Mouse (Mus musculus): ENCODE results near the gene Slc38a4. TPM values are rescaled to one million over a fixed set of nuclear protein-coding genes. Genes with fewer than 3 reads are reported as not detected.

Slc38a4 gene
- polyA plus RNA-seq, 1 experiment: 187 TPM

GRCm38 (mm10) chr15:96969792-96970191, 86.0 kb downstream of the Slc38a4 start:
- no peaks in the 10 kb centered on the region for H3K27me3 ChIP-seq (ENCODE audit: control insufficient read depth, insufficient read depth, low read length, poor library complexity, severe bottlenecking)
- no peak overlapping the region for H3K27ac ChIP-seq (ENCODE audit: insufficient read depth, low read length)
- H3K4me3 ChIP-seq (ENCODE audit: low read depth, low read length): no peak overlapping the region
- no peaks in the 10 kb centered on the region for H3K36me3 ChIP-seq (ENCODE audit: control insufficient read depth, insufficient read depth, low read length, poor library complexity, severe bottlenecking)
- TF ChIP-seq EP300 (IDR thresholded peaks at IDR 0.05; ENCODE audit: insufficient read depth, low read depth, low read length): no peak
- no peak for TF ChIP-seq POLR2A (IDR thresholded peaks at IDR 0.05; ENCODE audit: insufficient read depth, low read length)
- no peak for TF ChIP-seq CTCF (IDR thresholded peaks at IDR 0.05; ENCODE audit: low read depth, low read length)
- H3K4me1 ChIP-seq (ENCODE audit: control insufficient read depth, insufficient read depth, low read length): no peaks in the 10 kb centered on the region
- no peak overlapping the region for H3K9ac ChIP-seq (ENCODE audit: low read depth, poor library complexity, severe bottlenecking)
- no peaks in the 10 kb centered on the region for H3K9me3 ChIP-seq (replicated peaks; ENCODE audit: control insufficient read depth, insufficient read depth, low read length, poor library complexity, severe bottlenecking)

- H3K9ac ChIP-seq (ENCODE audit: low read depth, poor library complexity, severe bottlenecking): no peak overlapping the region
- H3K36me3 ChIP-seq (ENCODE audit: control insufficient read depth, insufficient read depth, low read length, poor library complexity, severe bottlenecking): no peaks in the 10 kb centered on the region
- no peak overlapping the region for H3K27ac ChIP-seq (ENCODE audit: insufficient read depth, low read length)
- H3K4me1 ChIP-seq (ENCODE audit: control insufficient read depth, insufficient read depth, low read length): no peaks in the 10 kb centered on the region
- TF ChIP-seq POLR2A (IDR thresholded peaks at IDR 0.05; ENCODE audit: insufficient read depth, low read length): no peak
- TF ChIP-seq EP300 (IDR thresholded peaks at IDR 0.05; ENCODE audit: insufficient read depth, low read depth, low read length): no peak
- TF ChIP-seq CTCF (IDR thresholded peaks at IDR 0.05; ENCODE audit: low read depth, low read length): no peak
- no peaks in the 10 kb centered on the region for H3K27me3 ChIP-seq (ENCODE audit: control insufficient read depth, insufficient read depth, low read length, poor library complexity, severe bottlenecking)
- no peak overlapping the region for H3K4me3 ChIP-seq (ENCODE audit: low read depth, low read length)
- H3K9me3 ChIP-seq (replicated peaks; ENCODE audit: control insufficient read depth, insufficient read depth, low read length, poor library complexity, severe bottlenecking): no peaks in the 10 kb centered on the region
Observed at GRCm38 (mm10) chr15:96968741-96969140, 87.0 kb downstream of the Slc38a4 start.

GRCm38 (mm10) chr15:96966326-96966725, 89.4 kb downstream of the Slc38a4 start:
- H3K36me3 ChIP-seq (ENCODE audit: control insufficient read depth, insufficient read depth, low read length, poor library complexity, severe bottlenecking): no peaks in the 10 kb centered on the region
- no peaks in the 10 kb centered on the region for H3K27me3 ChIP-seq (ENCODE audit: control insufficient read depth, insufficient read depth, low read length, poor library complexity, severe bottlenecking)
- TF ChIP-seq POLR2A (IDR thresholded peaks at IDR 0.05; ENCODE audit: insufficient read depth, low read length) (no peak), EP300 (IDR thresholded peaks at IDR 0.05; ENCODE audit: insufficient read depth, low read depth, low read length) (no peak), CTCF (IDR thresholded peaks at IDR 0.05; ENCODE audit: low read depth, low read length) (no peak)
- no peaks in the 10 kb centered on the region for H3K4me1 ChIP-seq (ENCODE audit: control insufficient read depth, insufficient read depth, low read length)
- no peak overlapping the region for H3K9ac ChIP-seq (ENCODE audit: low read depth, poor library complexity, severe bottlenecking)
- H3K27ac ChIP-seq (ENCODE audit: insufficient read depth, low read length): no peak overlapping the region
- no peaks in the 10 kb centered on the region for H3K9me3 ChIP-seq (replicated peaks; ENCODE audit: control insufficient read depth, insufficient read depth, low read length, poor library complexity, severe bottlenecking)
- H3K4me3 ChIP-seq (ENCODE audit: low read depth, low read length): no peak overlapping the region

- H3K27ac ChIP-seq (ENCODE audit: insufficient read depth, low read length): no peak overlapping the region
- no peak overlapping the region for H3K4me3 ChIP-seq (ENCODE audit: low read depth, low read length)
- H3K9me3 ChIP-seq (replicated peaks; ENCODE audit: control insufficient read depth, insufficient read depth, low read length, poor library complexity, severe bottlenecking): no peaks in the 10 kb centered on the region
- H3K9ac ChIP-seq (ENCODE audit: low read depth, poor library complexity, severe bottlenecking): no peak overlapping the region
- TF ChIP-seq CTCF (IDR thresholded peaks at IDR 0.05; ENCODE audit: low read depth, low read length) (no peak), EP300 (IDR thresholded peaks at IDR 0.05; ENCODE audit: insufficient read depth, low read depth, low read length) (no peak), POLR2A (IDR thresholded peaks at IDR 0.05; ENCODE audit: insufficient read depth, low read length) (no peak)
- H3K27me3 ChIP-seq (ENCODE audit: control insufficient read depth, insufficient read depth, low read length, poor library complexity, severe bottlenecking): no peaks in the 10 kb centered on the region
- H3K4me1 ChIP-seq (ENCODE audit: control insufficient read depth, insufficient read depth, low read length): no peaks in the 10 kb centered on the region
- no peaks in the 10 kb centered on the region for H3K36me3 ChIP-seq (ENCODE audit: control insufficient read depth, insufficient read depth, low read length, poor library complexity, severe bottlenecking)
Observed at GRCm38 (mm10) chr15:96963735-96964134, 92.0 kb downstream of the Slc38a4 start.

GRCm38 (mm10) chr15:96963318-96963717, 92.4 kb downstream of the Slc38a4 start:
- no peak overlapping the region for H3K27ac ChIP-seq (ENCODE audit: insufficient read depth, low read length)
- no peaks in the 10 kb centered on the region for H3K9me3 ChIP-seq (replicated peaks; ENCODE audit: control insufficient read depth, insufficient read depth, low read length, poor library complexity, severe bottlenecking)
- no peaks in the 10 kb centered on the region for H3K36me3 ChIP-seq (ENCODE audit: control insufficient read depth, insufficient read depth, low read length, poor library complexity, severe bottlenecking)
- TF ChIP-seq CTCF (IDR thresholded peaks at IDR 0.05; ENCODE audit: low read depth, low read length): no peak
- TF ChIP-seq EP300 (IDR thresholded peaks at IDR 0.05; ENCODE audit: insufficient read depth, low read depth, low read length): no peak
- TF ChIP-seq POLR2A (IDR thresholded peaks at IDR 0.05; ENCODE audit: insufficient read depth, low read length): no peak
- no peaks in the 10 kb centered on the region for H3K4me1 ChIP-seq (ENCODE audit: control insufficient read depth, insufficient read depth, low read length)
- no peaks in the 10 kb centered on the region for H3K27me3 ChIP-seq (ENCODE audit: control insufficient read depth, insufficient read depth, low read length, poor library complexity, severe bottlenecking)
- H3K4me3 ChIP-seq (ENCODE audit: low read depth, low read length): no peak overlapping the region
- no peak overlapping the region for H3K9ac ChIP-seq (ENCODE audit: low read depth, poor library complexity, severe bottlenecking)

- Histone ChIP-seq H3K4me1 (ENCODE audit: control insufficient read depth, insufficient read depth, low read length) (no peaks in the 10 kb centered on the region), H3K27ac (ENCODE audit: insufficient read depth, low read length) (no peak overlapping the region), H3K36me3 (ENCODE audit: control insufficient read depth, insufficient read depth, low read length, poor library complexity, severe bottlenecking) (no peaks in the 10 kb centered on the region), H3K4me3 (ENCODE audit: low read depth, low read length) (no peak overlapping the region), H3K9ac (ENCODE audit: low read depth, poor library complexity, severe bottlenecking) (no peak overlapping the region), H3K27me3 (ENCODE audit: control insufficient read depth, insufficient read depth, low read length, poor library complexity, severe bottlenecking) (no peaks in the 10 kb centered on the region), H3K9me3 (replicated peaks; ENCODE audit: control insufficient read depth, insufficient read depth, low read length, poor library complexity, severe bottlenecking) (no peaks in the 10 kb centered on the region)
- TF ChIP-seq CTCF (IDR thresholded peaks at IDR 0.05; ENCODE audit: low read depth, low read length) (no peak), POLR2A (IDR thresholded peaks at IDR 0.05; ENCODE audit: insufficient read depth, low read length) (no peak), EP300 (IDR thresholded peaks at IDR 0.05; ENCODE audit: insufficient read depth, low read depth, low read length) (no peak)
Observed at GRCm38 (mm10) chr15:96960343-96960742, 95.4 kb downstream of the Slc38a4 start.

Measured in ES-Bruce4 (cell line).